Mouse (Mus musculus): ENCODE data around the gene Pced1b. TPM values are rescaled to one million over a fixed set of nuclear protein-coding genes. Genes with fewer than 3 reads are reported as not detected.
"Not testable (repeated sequence)": the region's sequence is repeated elsewhere in the genome, so short reads cannot be mapped to it uniquely, and the experiment has no call there.

Gene Pced1b
- polyA plus RNA-seq, 1 experiment from 2014 or later: 2.6 TPM

- no peaks in the 10 kb centered on the region for H3K36me3 ChIP-seq (ENCODE audit: poor library complexity, severe bottlenecking)
- H3K9me3 ChIP-seq (replicated peaks): no peaks in the 10 kb centered on the region
- H3K9ac ChIP-seq: no peak overlapping the region
- H3K27ac ChIP-seq: no peak overlapping the region
- 86% methylated on average over 11 of the region's 12 CpGs for WGBS
- H3K4me1 ChIP-seq: no peaks in the 10 kb centered on the region
- peaks cover 8% of the 10 kb centered on the region; the same call in 1 of the 2 replicates for H3K27me3 ChIP-seq
- H3K4me2 ChIP-seq: no peak overlapping the region
- no peak for ATAC-seq
- no peak overlapping the region for H3K4me3 ChIP-seq
Observed at GRCm38 (mm10) chr15:97379489-97380304, 132.8 kb downstream of the Pced1b start.

- Histone ChIP-seq H3K27me3 (no peaks in the 10 kb centered on the region), H3K27ac (no peak overlapping the region), H3K9me3 (replicated peaks) (no peaks in the 10 kb centered on the region), H3K4me3 (no peak overlapping the region), H3K36me3 (ENCODE audit: poor library complexity, severe bottlenecking) (no peaks in the 10 kb centered on the region), H3K4me2 (no peak overlapping the region), H3K9ac (no peak overlapping the region), H3K4me1 (no peaks in the 10 kb centered on the region)
- ATAC-seq: no peak
- 94% methylated on average over 3 of the region's 3 CpGs for WGBS
Observed at GRCm38 (mm10) chr15:97382567-97382966, 135.7 kb downstream of the Pced1b start.

DNA sequence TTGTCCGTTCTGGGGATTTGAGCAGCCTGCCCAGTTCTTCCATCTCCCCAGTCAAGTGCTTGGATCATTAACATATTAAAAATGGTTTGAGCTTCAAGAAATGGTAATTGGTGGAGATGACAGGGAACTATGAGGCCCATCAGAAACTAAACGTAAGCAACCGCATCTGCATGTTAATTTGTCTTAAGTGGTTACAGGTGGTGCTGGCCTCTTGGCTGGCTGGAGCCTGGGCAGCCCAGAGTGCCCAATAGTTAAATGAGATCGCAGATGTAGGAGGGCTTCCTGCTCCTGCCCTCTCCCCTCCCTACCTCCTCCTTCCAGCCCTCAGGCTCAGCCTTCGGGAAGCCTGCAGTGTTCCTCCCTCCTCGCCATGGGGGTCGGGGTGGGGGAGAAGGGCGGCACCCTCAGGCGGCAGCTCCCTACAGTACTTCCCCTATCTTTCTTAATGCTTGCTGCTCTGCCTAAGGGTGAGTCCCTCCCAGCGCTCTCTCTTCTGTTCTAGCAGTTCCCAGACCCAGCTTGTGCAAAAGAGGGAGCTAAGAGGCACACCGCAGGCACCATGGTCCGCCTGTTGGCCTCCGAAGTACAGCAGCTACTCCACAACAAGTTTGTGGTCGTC lies 136.7 kb downstream of the Pced1b start:
- Histone ChIP-seq H3K27ac (no peak overlapping the region), H3K9me3 (replicated peaks) (no peaks in the 10 kb centered on the region), H3K27me3 (no peaks in the 10 kb centered on the region), H3K4me3 (no peak overlapping the region), H3K4me1 (no peaks in the 10 kb centered on the region), H3K36me3 (ENCODE audit: poor library complexity, severe bottlenecking) (no peaks in the 10 kb centered on the region), H3K4me2 (no peak overlapping the region), H3K9ac (no peak overlapping the region)
- no peak for ATAC-seq
- WGBS: 85% methylated on average over 14 of the region's 14 CpGs

- no peak overlapping the region for H3K4me2 ChIP-seq
- H3K36me3 ChIP-seq (ENCODE audit: poor library complexity, severe bottlenecking): no peaks in the 10 kb centered on the region
- no peak overlapping the region for H3K4me3 ChIP-seq
- no peaks in the 10 kb centered on the region for H3K9me3 ChIP-seq (replicated peaks)
- no peaks in the 10 kb centered on the region for H3K27me3 ChIP-seq
- WGBS: 94% methylated on average over 28 of the region's 28 CpGs
- no peak overlapping the region for H3K27ac ChIP-seq
- no peak overlapping the region for H3K9ac ChIP-seq
- H3K4me1 ChIP-seq: no peaks in the 10 kb centered on the region
- ATAC-seq: no peak
Observed at GRCm38 (mm10) chr15:97384170-97385018, 137.5 kb downstream of the Pced1b start.

GRCm38 (mm10) chr15:97385174-97385573 lies 138.3 kb downstream of the Pced1b start:
- H3K27me3 ChIP-seq; H3K27ac ChIP-seq; ATAC-seq; H3K9ac ChIP-seq; H3K4me1 ChIP-seq; H3K36me3 ChIP-seq (ENCODE audit: poor library complexity, severe bottlenecking); H3K9me3 ChIP-seq (replicated peaks); H3K4me2 ChIP-seq; H3K4me3 ChIP-seq: not testable (repeated sequence)
- WGBS: 94% methylated on average over 10 of the region's 10 CpGs

DNA sequence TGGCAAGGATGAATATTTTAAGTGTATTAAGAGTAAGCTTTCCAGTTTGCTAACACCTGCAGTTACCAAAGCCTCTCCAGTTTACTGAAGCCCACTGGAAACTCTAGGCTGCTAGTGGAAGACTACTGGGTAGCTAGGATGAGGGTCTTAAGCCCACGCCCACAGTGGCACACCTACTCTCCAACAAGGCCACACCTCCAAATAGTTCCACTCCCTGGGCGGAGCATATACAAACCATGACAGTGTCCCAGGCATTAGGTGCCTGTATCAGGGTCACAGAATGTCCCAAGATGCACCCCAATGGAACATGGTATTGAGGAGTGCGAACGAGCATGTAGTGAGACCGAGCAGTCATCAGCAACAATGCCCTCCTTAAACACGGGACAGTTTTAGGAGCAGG lies 140.9 kb downstream of the Pced1b start:
- WGBS: 92% methylated on average over 6 of the region's 6 CpGs
- H3K27me3 ChIP-seq: no peaks in the 10 kb centered on the region

DNA sequence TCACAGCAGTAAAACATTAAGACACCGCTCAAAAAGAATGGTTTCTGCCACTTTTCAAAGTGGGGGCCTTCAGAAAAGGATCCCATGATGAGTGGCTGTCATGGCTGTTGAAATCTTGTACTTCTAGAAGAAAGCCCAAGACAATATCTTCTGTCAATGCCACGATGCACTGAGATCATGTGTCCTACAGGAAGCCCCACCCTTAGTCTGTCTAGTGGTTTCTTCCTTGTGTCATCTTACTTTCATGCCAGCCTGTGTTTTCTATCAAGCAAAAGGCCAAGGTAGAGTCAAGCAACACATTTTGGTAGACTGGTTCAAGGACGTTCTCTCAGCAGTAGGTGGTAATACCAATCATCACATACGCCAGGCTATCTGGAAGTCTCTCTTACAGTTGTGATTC lies 142.7 kb downstream of the Pced1b start:
- 91% methylated on average over 4 of the region's 4 CpGs for WGBS
- ATAC-seq: no peak
- H3K4me3 ChIP-seq: no peak overlapping the region

More for the DNA sequence above, 140.9 kb downstream of the Pced1b start:
- no peak for ATAC-seq
- Histone ChIP-seq H3K4me1 (no peaks in the 10 kb centered on the region), H3K36me3 (ENCODE audit: poor library complexity, severe bottlenecking) (no peaks in the 10 kb centered on the region), H3K4me3 (no peak overlapping the region), H3K9ac (no peak overlapping the region), H3K4me2 (no peak overlapping the region), H3K27ac (no peak overlapping the region), H3K9me3 (replicated peaks) (no peaks in the 10 kb centered on the region)

DNA sequence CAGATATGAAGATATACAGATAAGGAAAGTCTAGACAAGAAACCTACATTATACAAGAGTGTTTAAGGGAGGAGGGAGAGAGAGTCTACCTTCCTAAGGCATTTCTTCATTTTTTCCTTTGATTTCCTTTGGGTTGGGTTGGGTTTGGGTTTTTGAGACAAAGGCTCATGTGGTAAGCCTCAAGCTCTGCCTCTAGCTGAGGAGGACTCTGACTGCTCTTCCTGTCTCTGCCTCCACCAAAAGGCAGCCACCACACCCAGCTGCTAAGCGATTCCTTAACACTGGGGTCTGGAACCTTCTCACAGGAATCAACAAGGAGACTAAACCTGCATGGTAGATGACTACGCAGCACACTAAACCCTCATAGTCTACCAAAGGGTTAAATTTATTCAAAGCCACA lies 143.9 kb downstream of the Pced1b start:
- Histone ChIP-seq H3K27ac (no peak overlapping the region), H3K9me3 (replicated peaks) (no peaks in the 10 kb centered on the region), H3K4me1 (no peaks in the 10 kb centered on the region), H3K36me3 (ENCODE audit: poor library complexity, severe bottlenecking) (no peaks in the 10 kb centered on the region), H3K9ac (no peak overlapping the region), H3K4me3 (no peak overlapping the region), H3K27me3 (no peaks in the 10 kb centered on the region), H3K4me2 (no peak overlapping the region)
- WGBS: 93% methylated on average over 2 of the region's 2 CpGs
- no peak for ATAC-seq

More for the DNA sequence above, 142.7 kb downstream of the Pced1b start:
- no peak overlapping the region for H3K27ac ChIP-seq
- H3K9me3 ChIP-seq (replicated peaks): no peaks in the 10 kb centered on the region
- H3K27me3 ChIP-seq: no peaks in the 10 kb centered on the region
- no peaks in the 10 kb centered on the region for H3K36me3 ChIP-seq (ENCODE audit: poor library complexity, severe bottlenecking)
- H3K4me1 ChIP-seq: no peaks in the 10 kb centered on the region
- no peak overlapping the region for H3K9ac ChIP-seq
- H3K4me2 ChIP-seq: no peak overlapping the region

DNA sequence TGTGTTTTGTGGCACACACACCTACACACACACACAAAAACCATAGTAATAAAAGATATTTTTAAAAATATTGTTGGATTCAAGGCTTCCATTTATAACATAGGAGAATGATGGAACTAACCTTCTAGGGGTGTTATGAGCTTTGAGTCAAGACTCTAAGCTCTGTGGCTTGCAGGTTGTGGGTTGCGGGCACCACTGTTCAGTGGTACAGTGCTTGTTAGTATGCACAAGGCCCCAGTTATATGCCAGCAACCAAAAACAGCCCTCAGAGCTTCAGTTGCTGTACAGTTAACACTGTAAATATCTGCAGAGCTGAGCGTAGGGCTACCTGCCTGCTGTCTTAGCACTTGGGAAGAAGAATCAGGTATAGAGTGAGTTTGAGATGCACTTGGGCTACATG lies 144.5 kb downstream of the Pced1b start:
- ATAC-seq: no peak
- Histone ChIP-seq H3K9me3 (replicated peaks) (no peaks in the 10 kb centered on the region), H3K27ac (no peak overlapping the region), H3K4me3 (no peak overlapping the region), H3K4me2 (no peak overlapping the region), H3K4me1 (no peaks in the 10 kb centered on the region), H3K9ac (no peak overlapping the region), H3K36me3 (ENCODE audit: poor library complexity, severe bottlenecking) (no peaks in the 10 kb centered on the region), H3K27me3 (no peaks in the 10 kb centered on the region)
- 92% methylated on average over 2 of the region's 2 CpGs for WGBS

GRCm38 (mm10) chr15:97394561-97394960 lies 147.7 kb downstream of the Pced1b start:
- Histone ChIP-seq H3K27ac (no peak overlapping the region), H3K4me3 (no peak overlapping the region), H3K4me2 (no peak overlapping the region), H3K9ac (no peak overlapping the region), H3K27me3 (no peaks in the 10 kb centered on the region), H3K36me3 (ENCODE audit: poor library complexity, severe bottlenecking) (no peaks in the 10 kb centered on the region), H3K9me3 (replicated peaks) (no peaks in the 10 kb centered on the region), H3K4me1 (no peaks in the 10 kb centered on the region)
- no peak for ATAC-seq
- WGBS: 75% methylated on average over 12 of the region's 12 CpGs

DNA sequence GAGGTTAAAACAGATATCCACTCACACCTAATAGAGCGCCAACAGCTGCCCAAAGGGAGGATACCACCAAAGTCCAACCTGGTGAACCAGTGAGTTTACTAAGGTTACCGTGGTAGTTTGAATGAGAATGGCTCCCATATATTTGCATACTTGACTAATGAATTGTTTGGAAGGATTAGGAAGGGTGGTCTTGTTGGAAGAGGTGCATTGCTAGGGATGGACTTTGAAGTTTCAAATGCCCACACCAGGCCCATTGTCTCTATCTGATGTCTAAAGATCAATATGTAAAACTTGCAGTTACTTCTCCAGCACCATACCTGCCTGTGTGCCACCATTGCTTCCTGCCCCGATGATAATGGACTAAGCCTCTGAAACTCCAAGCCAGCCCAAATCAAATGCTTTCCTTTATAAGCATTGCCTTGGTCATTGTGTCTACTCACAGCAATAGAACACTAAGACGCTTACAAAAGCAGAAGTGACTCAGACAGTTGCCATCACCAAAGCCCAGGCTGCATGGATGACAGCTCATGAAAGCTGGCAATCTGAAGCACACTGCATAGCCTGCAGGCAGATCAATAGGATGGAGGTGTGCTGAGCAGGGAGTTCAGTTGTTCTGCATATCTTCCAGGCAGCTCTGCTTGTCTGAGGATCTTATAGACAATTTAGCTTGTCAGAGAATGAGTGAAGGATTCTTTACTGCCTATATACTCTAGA lies 149.8 kb downstream of the Pced1b start:
- Histone ChIP-seq H3K9me3 (replicated peaks) (no peaks in the 10 kb centered on the region), H3K4me2 (no peak overlapping the region), H3K27ac (no peak overlapping the region), H3K4me1 (no peaks in the 10 kb centered on the region), H3K9ac (no peak overlapping the region), H3K4me3 (no peak overlapping the region), H3K36me3 (ENCODE audit: poor library complexity, severe bottlenecking) (no peaks in the 10 kb centered on the region), H3K27me3 (no peaks in the 10 kb centered on the region)
- ATAC-seq: no peak
- WGBS: 89% methylated on average over 4 of the region's 4 CpGs

All from forebrain, embryonic 13.5 days (tissue).